Mouse (Mus musculus): ENCODE measurements around the gene Tmc8. TPM values are rescaled to one million over a fixed set of nuclear protein-coding genes. Genes with fewer than 3 reads are reported as not detected.
"Not testable (repeated sequence)": the region's sequence is repeated elsewhere in the genome, so short reads cannot be mapped to it uniquely, and the experiment has no call there.

Gene Tmc8
- polyA plus RNA-seq, 1 experiment from 2014 or later: 0.92 TPM

GRCm38 (mm10) chr11:117786294-117786693 lies 4.4 kb downstream of the Tmc8 start:
- Histone ChIP-seq H3K4me2 (replicated peaks) (no peak overlapping the region), H3K27me3 (peaks cover 51% of the 10 kb centered on the region), H3K9me3 (no peaks in the 10 kb centered on the region), H3K9ac (replicated peaks) (no peak overlapping the region), H3K4me3 (no peak overlapping the region), H3K36me3 (no peaks in the 10 kb centered on the region), H3K4me1 (peaks cover 20% of the 10 kb centered on the region), H3K27ac (replicated peaks) (no peak overlapping the region)
- no peak for ATAC-seq (ENCODE audit: low FRiP score, low read depth)
- WGBS: 8% methylated on average over 10 of the region's 10 CpGs

GRCm38 (mm10) chr11:117788481-117788880 lies 6.6 kb downstream of the Tmc8 start:
- Histone ChIP-seq H3K27me3 (peaks cover 49% of the 10 kb centered on the region), H3K4me1 (peaks cover 16% of the 10 kb centered on the region)
- not testable (repeated sequence) for H3K9me3 ChIP-seq; H3K9ac ChIP-seq (replicated peaks); H3K36me3 ChIP-seq; H3K4me2 ChIP-seq (replicated peaks); H3K27ac ChIP-seq (replicated peaks); H3K4me3 ChIP-seq; ATAC-seq (ENCODE audit: low FRiP score, low read depth)
- WGBS: 79% methylated on average over 7 of the region's 7 CpGs

- H3K4me3 ChIP-seq: no peak overlapping the region
- peaks cover 37% of the 10 kb centered on the region for H3K27me3 ChIP-seq
These were observed 8.4 kb downstream of the Tmc8 start for GRCm38 (mm10) chr11:117790286-117790685.

GRCm38 (mm10) chr11:117790703-117791440 lies 9.0 kb downstream of the Tmc8 start:
- Histone ChIP-seq H3K4me2 (replicated peaks) (peak overlapping the region; percentile 28), H3K36me3 (no peaks in the 10 kb centered on the region), H3K9ac (replicated peaks) (no peak overlapping the region), H3K27me3 (peaks cover 37% of the 10 kb centered on the region), H3K27ac (replicated peaks) (no peak overlapping the region), H3K9me3 (no peaks in the 10 kb centered on the region), H3K4me3 (no peak overlapping the region), H3K4me1 (peaks cover 12% of the 10 kb centered on the region)
- ATAC-seq (ENCODE audit: low FRiP score, low read depth): no peak
- 35% methylated on average over 23 of the region's 23 CpGs for WGBS

More at GRCm38 (mm10) chr11:117790286-117790685, 8.4 kb downstream of the Tmc8 start:
- Histone ChIP-seq H3K36me3 (no peaks in the 10 kb centered on the region), H3K4me2 (replicated peaks) (peak overlapping the region; percentile 28), H3K9me3 (no peaks in the 10 kb centered on the region), H3K4me1 (peaks cover 12% of the 10 kb centered on the region), H3K9ac (replicated peaks) (no peak overlapping the region), H3K27ac (replicated peaks) (no peak overlapping the region)
- no peak for ATAC-seq (ENCODE audit: low FRiP score, low read depth)
- WGBS: 6% methylated on average over 14 of the region's 14 CpGs

- no peak for ATAC-seq (ENCODE audit: low FRiP score, low read depth)
- H3K4me2 ChIP-seq (replicated peaks): no peak overlapping the region
- H3K4me1 ChIP-seq: peaks cover 12% of the 10 kb centered on the region
- no peaks in the 10 kb centered on the region for H3K9me3 ChIP-seq
- H3K27ac ChIP-seq (replicated peaks): no peak overlapping the region
- no peak overlapping the region for H3K9ac ChIP-seq (replicated peaks)
- H3K4me3 ChIP-seq: no peak overlapping the region
- WGBS: 87% methylated on average over 9 of the region's 9 CpGs
- no peaks in the 10 kb centered on the region for H3K36me3 ChIP-seq
- H3K27me3 ChIP-seq: peaks cover 37% of the 10 kb centered on the region
These were observed 9.5 kb downstream of the Tmc8 start for GRCm38 (mm10) chr11:117791441-117791761.

GRCm38 (mm10) chr11:117792281-117792888 lies 10.5 kb downstream of the Tmc8 start:
- no peaks in the 10 kb centered on the region for H3K36me3 ChIP-seq
- no peaks in the 10 kb centered on the region for H3K9me3 ChIP-seq
- 7% methylated on average over 22 of the region's 22 CpGs for WGBS
- ATAC-seq (ENCODE audit: low FRiP score, low read depth): no peak
- peaks cover 37% of the 10 kb centered on the region for H3K27me3 ChIP-seq
- H3K27ac ChIP-seq (replicated peaks): no peak overlapping the region
- H3K9ac ChIP-seq (replicated peaks): no peak overlapping the region
- no peak overlapping the region; the same call in 1 of the 2 replicates for H3K4me2 ChIP-seq (replicated peaks)
- H3K4me3 ChIP-seq: no peak overlapping the region
- peaks cover 12% of the 10 kb centered on the region for H3K4me1 ChIP-seq

GRCm38 (mm10) chr11:117794035-117794551 lies 12.2 kb downstream of the Tmc8 start:
- no peak for ATAC-seq (ENCODE audit: low FRiP score, low read depth)
- H3K4me3 ChIP-seq: no peak overlapping the region
- H3K27me3 ChIP-seq: peaks cover 40% of the 10 kb centered on the region
- H3K4me1 ChIP-seq: peaks cover 15% of the 10 kb centered on the region
- no peaks in the 10 kb centered on the region for H3K36me3 ChIP-seq
- H3K4me2 ChIP-seq (replicated peaks): no peak overlapping the region
- H3K9ac ChIP-seq (replicated peaks): no peak overlapping the region
- H3K9me3 ChIP-seq: no peaks in the 10 kb centered on the region
- H3K27ac ChIP-seq (replicated peaks): no peak overlapping the region
- WGBS: 49% methylated on average over 4 of the region's 4 CpGs

- WGBS: 49% methylated on average over 5 of the region's 5 CpGs
- Histone ChIP-seq H3K27me3 (peaks cover 17% of the 10 kb centered on the region), H3K27ac (replicated peaks) (no peak overlapping the region), H3K4me3 (no peak overlapping the region), H3K9me3 (no peaks in the 10 kb centered on the region), H3K4me2 (replicated peaks) (no peak overlapping the region), H3K4me1 (peaks cover 7% of the 10 kb centered on the region; the same call in 1 of the 2 replicates), H3K9ac (replicated peaks) (no peak overlapping the region), H3K36me3 (no peaks in the 10 kb centered on the region)
- ATAC-seq (ENCODE audit: low FRiP score, low read depth): no peak
These were observed 15.1 kb downstream of the Tmc8 start for GRCm38 (mm10) chr11:117796954-117797353.

- H3K36me3 ChIP-seq: no peaks in the 10 kb centered on the region
- no peak within 1 kb of the TSS for H3K27ac ChIP-seq (replicated peaks)
- no peaks in the 10 kb centered on the region for H3K9me3 ChIP-seq
- no peak within 1 kb of the TSS for H3K4me2 ChIP-seq (replicated peaks)
- H3K9ac ChIP-seq (replicated peaks): no peak within 1 kb of the TSS
- ATAC-seq (ENCODE audit: low FRiP score, low read depth): no peak
- H3K4me1 ChIP-seq: peaks cover 4% of the 10 kb centered on the region; the same call in 1 of the 2 replicates
- WGBS: 58% methylated on average over 9 of the region's 9 CpGs
- peaks cover 11% of the 10 kb centered on the region for H3K27me3 ChIP-seq
- H3K4me3 ChIP-seq: no peak within 1 kb of the TSS
These were observed 15.8 kb downstream of the Tmc8 start, which contains the start of gene 6030468B19Rik for GRCm38 (mm10) chr11:117797511-117798159. 6030468B19Rik (plus strand) TSS chr11:117797660.

- H3K9me3 ChIP-seq: no peaks in the 10 kb centered on the region
- no peak overlapping the region for H3K27ac ChIP-seq (replicated peaks)
- peaks cover 8% of the 10 kb centered on the region for H3K27me3 ChIP-seq
- H3K36me3 ChIP-seq: no peaks in the 10 kb centered on the region
- H3K9ac ChIP-seq (replicated peaks): no peak overlapping the region
- 58% methylated on average over 2 of the region's 2 CpGs for WGBS
- no peak for ATAC-seq (ENCODE audit: low FRiP score, low read depth)
- peaks cover 2% of the 10 kb centered on the region; the same call in 1 of the 2 replicates for H3K4me1 ChIP-seq
- no peak overlapping the region for H3K4me3 ChIP-seq
- H3K4me2 ChIP-seq (replicated peaks): no peak overlapping the region
These were observed 16.3 kb downstream of the Tmc8 start for GRCm38 (mm10) chr11:117798160-117798541.

GRCm38 (mm10) chr11:117799174-117799573 lies 17.3 kb downstream of the Tmc8 start:
- no peak overlapping the region for H3K4me3 ChIP-seq
- no peak for ATAC-seq (ENCODE audit: low FRiP score, low read depth)
- H3K27me3 ChIP-seq: 0 out of 2 replicates have a peak, but pooled peaks cover 3% of the 10 kb centered on the region
- H3K9ac ChIP-seq (replicated peaks): no peak overlapping the region
- no peaks in the 10 kb centered on the region for H3K9me3 ChIP-seq
- no peak overlapping the region for H3K4me2 ChIP-seq (replicated peaks)
- WGBS: 68% methylated on average over 5 of the region's 5 CpGs
- no peak overlapping the region for H3K27ac ChIP-seq (replicated peaks)
- peaks cover 2% of the 10 kb centered on the region; the same call in 1 of the 2 replicates for H3K4me1 ChIP-seq
- no peaks in the 10 kb centered on the region for H3K36me3 ChIP-seq

- no peaks in the 10 kb centered on the region for H3K36me3 ChIP-seq
- H3K27ac ChIP-seq (replicated peaks): no peak overlapping the region
- no peak overlapping the region for H3K9ac ChIP-seq (replicated peaks)
- H3K9me3 ChIP-seq: no peaks in the 10 kb centered on the region
- 0 out of 2 replicates have a peak, but pooled peaks cover 3% of the 10 kb centered on the region for H3K27me3 ChIP-seq
- H3K4me1 ChIP-seq: peaks cover 2% of the 10 kb centered on the region; the same call in 1 of the 2 replicates
- ATAC-seq (ENCODE audit: low FRiP score, low read depth): no peak
- WGBS: 84% methylated on average over 7 of the region's 7 CpGs
- H3K4me3 ChIP-seq: no peak overlapping the region
- no peak overlapping the region for H3K4me2 ChIP-seq (replicated peaks)
These were observed 18.2 kb downstream of the Tmc8 start for GRCm38 (mm10) chr11:117800038-117800437.

Measured in midbrain, embryonic 12.5 days (tissue).